Mouse (Mus musculus) gastrocnemius, adult 18-20 months (tissue): ENCODE measurements around the gene Gm16867. TPM values are rescaled to one million over a fixed set of nuclear protein-coding genes. Genes with fewer than 3 reads are reported as not detected.
"Not testable (repeated sequence)": the region's sequence is repeated elsewhere in the genome, so short reads cannot be mapped to it uniquely, and the experiment has no call there.

Experiments used
- DNase-seq: peaks from one replicate; pipeline ENCODE4 v3.0.0; 2021; ENCODE audit warnings: low spot score
- total RNA-seq, 2 experiments: library from RNA; stranded (reverse); gene quantifications; 2 replicates each; pipeline ENCODE4 v1.2.3; 2021

The Gm16867 gene
- total RNA-seq, 2 experiments from 2014 or later = 1.3 to 2.6 TPM

DNA sequence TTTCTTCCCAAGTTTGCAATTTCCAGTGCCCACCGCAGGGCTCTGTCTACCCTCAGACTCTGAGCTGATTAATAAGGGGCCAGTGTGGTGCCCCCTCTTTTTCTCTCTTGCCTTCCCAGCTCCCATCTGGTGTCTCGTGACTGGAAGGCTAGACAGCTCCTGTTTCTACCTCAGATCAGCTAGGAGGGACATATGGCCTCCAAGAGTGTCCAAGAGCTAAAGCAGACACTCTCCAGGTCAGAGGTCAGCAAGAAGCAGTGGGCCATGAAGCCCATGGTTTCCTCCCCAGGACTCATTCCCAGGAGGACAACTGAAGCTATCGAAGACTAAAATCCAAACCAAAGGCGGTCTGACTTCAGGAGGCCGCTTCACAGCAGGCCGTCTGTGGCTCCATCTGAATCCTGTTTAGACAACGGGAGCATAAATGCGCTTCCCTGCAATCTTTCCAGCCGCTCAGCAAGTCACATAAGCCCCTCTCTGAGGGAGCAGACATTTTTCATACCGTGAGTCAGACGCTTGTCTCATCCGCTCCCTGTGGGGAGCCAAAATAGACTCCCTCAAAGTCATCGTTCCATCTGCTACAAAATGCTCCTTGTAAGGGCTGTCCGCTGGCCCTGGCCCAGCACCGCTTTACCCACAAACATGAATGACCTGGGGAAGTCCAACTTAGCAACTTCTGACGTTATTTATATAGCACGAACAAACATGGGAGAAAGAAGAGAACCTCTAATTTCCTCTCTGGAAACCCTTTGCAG lies 35.4 kb downstream of the Gm16867 start:
- DNase-seq = not testable (repeated sequence)

- not testable (repeated sequence) for DNase-seq
These were observed 38.7 kb downstream of the Gm16867 start for GRCm38 (mm10) chr14:69464465-69464864.

- not testable (repeated sequence) for DNase-seq
These were observed 45.5 kb downstream of the Gm16867 start for GRCm38 (mm10) chr14:69457691-69458090.

GRCm38 (mm10) chr14:69454640-69455039 lies 48.5 kb downstream of the Gm16867 start:
- not testable (repeated sequence) for DNase-seq

DNA sequence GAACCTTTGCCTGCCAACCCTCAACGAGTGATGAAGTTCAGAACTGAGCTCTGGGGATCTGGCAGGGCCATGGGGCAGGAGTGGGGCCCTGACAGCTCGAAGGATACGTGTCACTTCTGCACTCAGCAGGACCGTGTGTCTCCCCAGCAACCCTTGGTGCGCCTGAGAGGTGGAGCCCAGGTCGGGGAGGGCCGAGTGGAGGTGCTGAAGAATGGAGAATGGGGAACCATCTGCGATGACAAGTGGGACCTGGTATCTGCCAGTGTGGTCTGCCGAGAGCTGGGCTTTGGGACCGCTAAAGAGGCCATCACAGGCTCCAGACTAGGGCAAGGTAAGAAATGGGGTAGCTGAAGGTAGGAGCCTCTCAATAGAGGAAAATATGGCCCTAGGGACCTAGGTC lies 54.3 kb downstream of the Gm16867 start:
- not testable (repeated sequence) for DNase-seq

GRCm38 (mm10) chr14:69447006-69447405 lies 56.2 kb downstream of the Gm16867 start:
- not testable (repeated sequence) for DNase-seq

DNA sequence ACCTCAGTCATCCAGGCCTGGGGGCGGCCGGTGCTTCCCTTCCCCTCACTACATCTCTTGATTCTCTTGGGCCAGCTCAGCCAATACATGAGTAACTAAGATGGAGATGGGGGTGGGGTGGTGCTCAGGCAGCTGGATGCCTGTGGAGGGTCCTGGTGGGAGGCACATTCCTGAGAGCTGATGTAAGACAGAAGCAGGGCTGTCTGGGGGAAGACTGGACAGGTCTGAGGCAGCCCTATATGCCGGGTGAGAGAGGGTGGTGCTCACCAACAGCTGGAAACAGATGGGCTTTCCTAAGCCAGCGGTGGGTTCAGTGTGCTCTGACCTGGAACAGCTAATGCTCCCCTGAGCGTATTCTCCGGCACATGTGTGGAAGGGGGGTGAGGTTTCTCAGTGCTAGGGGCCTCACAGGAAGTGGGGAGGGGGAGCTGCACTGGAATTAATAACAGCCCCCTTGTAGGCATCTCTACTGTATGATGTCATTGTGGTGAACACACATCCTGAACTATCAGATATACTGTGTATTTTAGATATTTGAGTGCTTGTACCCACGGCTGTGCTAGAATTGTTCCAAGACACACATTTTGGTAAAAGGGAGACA lies 60.0 kb downstream of the Gm16867 start:
- not testable (repeated sequence) for DNase-seq

- DNase-seq = not testable (repeated sequence)
These were observed 62.2 kb downstream of the Gm16867 start for GRCm38 (mm10) chr14:69440955-69441354.

GRCm38 (mm10) chr14:69438678-69439214 lies 64.4 kb downstream of the Gm16867 start:
- not testable (repeated sequence) for DNase-seq

DNA sequence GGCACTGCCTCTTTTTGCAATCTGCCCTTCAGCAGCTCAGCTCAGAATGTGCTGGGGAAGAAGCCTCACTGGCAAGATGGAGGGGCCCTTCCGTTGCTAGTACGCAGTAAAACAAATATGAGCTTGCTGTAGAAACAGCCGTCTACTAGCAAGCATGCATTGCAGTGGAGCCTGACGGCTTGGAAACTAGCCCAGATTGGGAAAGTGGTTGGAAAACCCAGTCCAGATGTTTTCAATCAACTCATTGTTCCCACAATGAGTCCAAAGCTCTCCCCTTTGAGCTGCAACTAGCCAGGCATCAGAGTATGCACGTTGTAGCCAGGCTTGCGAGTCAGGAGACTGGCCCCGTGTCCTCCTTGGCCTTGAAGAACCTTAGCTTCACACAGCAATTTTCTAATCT lies 82.2 kb downstream of the Gm16867 start:
- not testable (repeated sequence) for DNase-seq

GRCm38 (mm10) chr14:69417545-69417944 lies 85.6 kb downstream of the Gm16867 start:
- DNase-seq = not testable (repeated sequence)

Other genes starting within 250 kb of the Gm16867 start
- gene Synb, start 209.1 kb downstream of the Gm16867 start, total RNA-seq = under 1 TPM in 1 of 2 experiments, not detected in 1; 0.05 TPM
- not detected for gene Gm27179, start 9.2 kb upstream of the Gm16867 start, total RNA-seq
- 10 to 100 TPM; 43.6 to 52.0 TPM for gene Entpd4b, start 52.1 kb upstream of the Gm16867 start, total RNA-seq